In the genomic region with DNA sequence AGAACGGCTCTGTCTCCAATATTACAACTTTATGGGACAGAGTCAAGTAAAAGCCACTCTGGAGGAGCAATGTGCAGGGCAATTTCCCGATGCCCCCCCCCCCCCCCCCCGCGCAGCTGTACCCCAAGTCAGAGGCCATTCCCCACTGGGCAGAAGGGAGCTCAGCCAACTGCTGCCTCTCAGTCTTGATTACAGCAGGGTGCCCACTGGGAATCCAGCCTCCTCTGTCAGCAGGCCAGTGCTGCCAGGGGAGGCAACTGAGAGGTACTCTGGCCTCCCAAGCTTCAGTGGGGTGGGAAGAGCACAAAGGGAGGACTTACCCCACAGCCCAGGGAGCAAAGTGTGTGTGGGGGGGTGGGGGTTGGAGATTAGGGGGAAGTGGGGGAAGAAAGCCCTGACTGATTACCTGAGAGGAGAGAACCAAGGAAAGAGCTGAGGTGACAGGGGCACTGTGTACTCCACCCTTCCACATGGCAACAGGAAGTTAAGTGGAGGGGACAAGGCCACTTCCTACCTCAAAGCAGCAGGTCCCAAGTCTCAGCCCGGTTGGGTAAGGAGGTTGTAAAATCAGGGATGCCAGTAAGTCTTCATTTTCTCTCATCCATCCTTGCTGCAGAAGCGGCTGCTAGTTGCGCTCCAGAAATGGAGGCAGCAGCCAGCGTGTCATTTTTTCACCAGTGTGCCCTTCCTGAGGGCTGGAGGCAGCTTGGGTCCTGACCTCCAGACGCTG, we compare ENCODE assay signal across 14 mouse cellular contexts. TPM values are rescaled to one million over a fixed set of nuclear protein-coding genes. Genes with fewer than 3 reads are reported as not detected.
DNase-seq lines count a peak whose midpoint lies in the region; ATAC-seq and TF ChIP-seq lines count a peak whose summit lies in the region.
"Had no signal": no experiment of that assay in that cellular context is flagged by ENCODE, and none has a peak within 500 bp of the region (broad histone marks: within the 10 kb centered on the region; RNA-seq: fewer than 3 reads in every experiment).

No protein-coding gene starts in this region.

- peaks cover 6% of the 10 kb centered on the region for H3K79me2 ChIP-seq in heart, adult 2 months (replicated peaks; ENCODE audit: control insufficient read depth, insufficient read depth, low read length)

- no peak for TF ChIP-seq EP300 in heart, adult 2 months (IDR thresholded peaks at IDR 0.05; ENCODE audit: insufficient read depth, low read depth, low read length)
- no peak for TF ChIP-seq EP300 in liver, postnatal 0 days (IDR thresholded peaks at IDR 0.05; ENCODE audit: low read depth)

- no peaks in the 10 kb centered on the region for H3K9me3 ChIP-seq in heart, embryonic 10.5 days
- H3K9me3 ChIP-seq in midbrain, embryonic 10.5 days (replicated peaks) = no peaks in the 10 kb centered on the region
- no peaks in the 10 kb centered on the region for H3K9me3 ChIP-seq in midbrain, embryonic 15.5 days
- no peaks in the 10 kb centered on the region for H3K9me3 ChIP-seq in embryonic facial prominence, embryonic 13.5 days
- no peaks in the 10 kb centered on the region for H3K9me3 ChIP-seq in liver, postnatal 0 days (ENCODE audit: low read length)
- no peaks in the 10 kb centered on the region for H3K9me3 ChIP-seq in forebrain, embryonic 10.5 days
- H3K9me3 ChIP-seq: liver, embryonic 15.5 days had no signal

- no peak for DNase-seq in heart, embryonic 10.5 days (ENCODE audit: low spot score)
- DNase-seq in heart, adult 2 months = no peak
- no peak for DNase-seq in midbrain, embryonic 10.5 days (ENCODE audit: low spot score)
- no peak for DNase-seq in liver, postnatal 0 days
- no peak for DNase-seq in left cerebral cortex, adult 8-10 months (ENCODE audit: low spot score in 2 of 2)
- DNase-seq in forebrain, embryonic 10.5 days (ENCODE audit: extremely low spot score, low spot score) = no peak
- DNase-seq: cerebellum, adult 2 months; gastrocnemius, postnatal 14 days; kidney, postnatal 36 days; midbrain, embryonic 14.5 days had no signal

- TF ChIP-seq CTCF in heart, adult 2 months (IDR thresholded peaks at IDR 0.05) = no peak
- TF ChIP-seq CTCF in liver, postnatal 0 days (IDR thresholded peaks at IDR 0.05; ENCODE audit: low read depth) = no peak

- peaks cover 42% of the 10 kb centered on the region for H3K4me1 ChIP-seq in heart, embryonic 10.5 days
- H3K4me1 ChIP-seq in heart, adult 2 months (ENCODE audit: control insufficient read depth, insufficient read depth, low read length) = peaks cover 5% of the 10 kb centered on the region
- H3K4me1 ChIP-seq in midbrain, embryonic 10.5 days = peaks cover 60% of the 10 kb centered on the region
- H3K4me1 ChIP-seq in midbrain, embryonic 15.5 days = peaks cover 50% of the 10 kb centered on the region
- H3K4me1 ChIP-seq in embryonic facial prominence, embryonic 13.5 days = peaks cover 44% of the 10 kb centered on the region
- peaks cover 10% of the 10 kb centered on the region for H3K4me1 ChIP-seq in liver, postnatal 0 days (ENCODE audit: insufficient read depth)
- H3K4me1 ChIP-seq in forebrain, embryonic 10.5 days = peaks cover 46% of the 10 kb centered on the region

- WGBS in heart, embryonic 10.5 days = 45% methylated on average over 9 of the region's 9 CpGs
- WGBS in heart, adult 2 months = 71% methylated on average over 8 of the region's 9 CpGs
- 46% methylated on average over 8 of the region's 9 CpGs for WGBS in midbrain, embryonic 10.5 days
- WGBS in midbrain, embryonic 15.5 days = 46% methylated on average over 8 of the region's 9 CpGs
- 39% methylated on average over 7 of the region's 9 CpGs for WGBS in embryonic facial prominence, embryonic 13.5 days
- 54% methylated on average over 7 of the region's 9 CpGs for WGBS in liver, postnatal 0 days (ENCODE audit: insufficient replicate concordance)
- WGBS in forebrain, embryonic 10.5 days = 49% methylated on average over 9 of the region's 9 CpGs

- peaks cover 21% of the 10 kb centered on the region for H3K36me3 ChIP-seq in heart, embryonic 10.5 days
- H3K36me3 ChIP-seq in heart, adult 2 months (ENCODE audit: control insufficient read depth, insufficient read depth, low read length) = no peaks in the 10 kb centered on the region
- peaks cover 16% of the 10 kb centered on the region for H3K36me3 ChIP-seq in midbrain, embryonic 10.5 days
- H3K36me3 ChIP-seq in midbrain, embryonic 15.5 days (replicated peaks) = peaks cover 1% of the 10 kb centered on the region; the same call in 1 of the 2 replicates
- peaks cover 11% of the 10 kb centered on the region for H3K36me3 ChIP-seq in embryonic facial prominence, embryonic 13.5 days
- peaks cover 4% of the 10 kb centered on the region for H3K36me3 ChIP-seq in liver, postnatal 0 days (replicated peaks; ENCODE audit: insufficient read depth, low read length)
- peaks cover 19% of the 10 kb centered on the region for H3K36me3 ChIP-seq in forebrain, embryonic 10.5 days (replicated peaks)

- H3K4me2 ChIP-seq in midbrain, embryonic 15.5 days = no peak overlapping the region
- peak overlapping the region; percentile 87 for H3K4me2 ChIP-seq in embryonic facial prominence, embryonic 13.5 days
- peak overlapping the region; percentile 26; the same call in 1 of the 2 replicates for H3K4me2 ChIP-seq in liver, postnatal 0 days (ENCODE audit: low read depth, low read length)

- H3K9ac ChIP-seq in heart, adult 2 months (ENCODE audit: low read depth, low read length) = no peak overlapping the region
- H3K9ac ChIP-seq in midbrain, embryonic 15.5 days = no peak overlapping the region
- no peak overlapping the region for H3K9ac ChIP-seq in embryonic facial prominence, embryonic 13.5 days
- no peak overlapping the region for H3K9ac ChIP-seq in liver, postnatal 0 days (replicated peaks)
- H3K9ac ChIP-seq: liver, embryonic 15.5 days had no signal

- peak overlapping the region; percentile 94 for H3K4me3 ChIP-seq in heart, embryonic 10.5 days
- no peak overlapping the region for H3K4me3 ChIP-seq in heart, adult 2 months
- peak overlapping the region; percentile 1; the same call in 1 of the 2 replicates for H3K4me3 ChIP-seq in midbrain, embryonic 10.5 days
- no peak overlapping the region for H3K4me3 ChIP-seq in midbrain, embryonic 15.5 days
- 0 out of 2 replicates have a peak overlapping the region, but pooled peaks have one; percentile 79 for H3K4me3 ChIP-seq in embryonic facial prominence, embryonic 13.5 days
- no peak overlapping the region for H3K4me3 ChIP-seq in liver, postnatal 0 days (ENCODE audit: low read depth, low read length)
- H3K4me3 ChIP-seq in forebrain, embryonic 10.5 days = no peak overlapping the region
- H3K4me3 ChIP-seq: erythroblast, embryonic 14.5 days had no signal

- no peaks in the 10 kb centered on the region for H3K27me3 ChIP-seq in heart, embryonic 10.5 days (ENCODE audit: insufficient read depth, poor library complexity, severe bottlenecking)
- no peaks in the 10 kb centered on the region for H3K27me3 ChIP-seq in heart, adult 2 months (ENCODE audit: control insufficient read depth, insufficient read depth, low read length)
- H3K27me3 ChIP-seq in midbrain, embryonic 10.5 days (ENCODE audit: low read depth, poor library complexity, severe bottlenecking) = peaks cover 21% of the 10 kb centered on the region
- H3K27me3 ChIP-seq in midbrain, embryonic 15.5 days (replicated peaks) = no peaks in the 10 kb centered on the region
- H3K27me3 ChIP-seq in embryonic facial prominence, embryonic 13.5 days = no peaks in the 10 kb centered on the region
- H3K27me3 ChIP-seq in liver, postnatal 0 days (ENCODE audit: insufficient read depth, low read length) = no peaks in the 10 kb centered on the region
- H3K27me3 ChIP-seq in forebrain, embryonic 10.5 days (ENCODE audit: poor library complexity, severe bottlenecking) = peaks cover 18% of the 10 kb centered on the region

- H3K27ac ChIP-seq in heart, embryonic 10.5 days = peak overlapping the region; percentile 95
- H3K27ac ChIP-seq in heart, adult 2 months = no peak overlapping the region
- H3K27ac ChIP-seq in midbrain, embryonic 10.5 days (replicated peaks) = peak overlapping the region; percentile 38; the same call in 1 of the 2 replicates
- no peak overlapping the region for H3K27ac ChIP-seq in midbrain, embryonic 15.5 days
- H3K27ac ChIP-seq in embryonic facial prominence, embryonic 13.5 days = no peak overlapping the region
- peak overlapping the region; percentile 34 for H3K27ac ChIP-seq in liver, postnatal 0 days (ENCODE audit: low read depth)
- H3K27ac ChIP-seq in forebrain, embryonic 10.5 days = no peak overlapping the region
- H3K27ac ChIP-seq: liver, embryonic 15.5 days had no signal

- no peak for ATAC-seq in midbrain, embryonic 15.5 days (replicated peaks)
- no peak for ATAC-seq in embryonic facial prominence, embryonic 13.5 days (ENCODE audit: insufficient number of reproducible peaks, insufficient read depth, low FRiP score, low TSS enrichment, low read depth)
- ATAC-seq in liver, postnatal 0 days = no peak

- intact Hi-C loops in heart, adult 2 months (cut with DNase I) = loop anchor here (2.0 kb wide), 1 partner anchor 59 kb away; no protein-coding TSS in a partner anchor

- TF ChIP-seq POLR2A in heart, adult 2 months (IDR thresholded peaks at IDR 0.05; ENCODE audit: insufficient read depth, low read depth, low read length) = no peak

RNA-seq across cellular contexts. Expression of a gene that starts 1.7 kb away (rescaled TPM):
- polyA plus RNA-seq in heart, embryonic 10.5 days (2016; fragmentation: Nextera tagmentation; extraction: Ambion mirVana) = 60.6 and 65.3 TPM in 2 replicates
- 10 to 100 TPM; 36.8 to 41.0 TPM for total RNA-seq in heart, adult 2 months (2021)
- polyA plus RNA-seq in heart, adult 2 months (2012; rRNA removed) = 37.0 and 54.6 TPM in 2 replicates
- 41.8 and 42.8 TPM in 2 replicates for polyA plus RNA-seq in midbrain, embryonic 10.5 days (2016; fragmentation: Nextera tagmentation; extraction: Ambion mirVana)
- polyA plus RNA-seq in midbrain, embryonic 15.5 days (2015; fragmentation: Nextera tagmentation; extraction: Ambion mirVana) = 140 and 144 TPM in 2 replicates
- polyA plus RNA-seq in embryonic facial prominence, embryonic 13.5 days (2015; fragmentation: Nextera tagmentation; extraction: Ambion mirVana) = 62.6 and 75.3 TPM in 2 replicates
- 6.6 and 7.2 TPM in 2 replicates for polyA plus RNA-seq in liver, postnatal 0 days (2015; fragmentation: Nextera tagmentation; extraction: Ambion mirVana)
- total RNA-seq in left cerebral cortex, adult 8-10 months (2022) = 100 to 1,000 TPM; 341 to 406 (median 386) TPM
- polyA plus RNA-seq in forebrain, embryonic 10.5 days (2016; fragmentation: Nextera tagmentation; extraction: Ambion mirVana) = 33.0 and 37.8 TPM in 2 replicates

RNA-seq across cellular contexts. Expression of a gene that starts 40.9 kb away (rescaled TPM):
- 0.23 and 0.30 TPM in 2 replicates for polyA plus RNA-seq in heart, embryonic 10.5 days (2016; fragmentation: Nextera tagmentation; extraction: Ambion mirVana)
- 1 to 10 TPM; 3.4 to 6.2 TPM for total RNA-seq in heart, adult 2 months (2021)
- 1.8 and 3.5 TPM in 2 replicates for polyA plus RNA-seq in heart, adult 2 months (2012; rRNA removed)
- 0.49 and 0.70 TPM in 2 replicates for polyA plus RNA-seq in midbrain, embryonic 10.5 days (2016; fragmentation: Nextera tagmentation; extraction: Ambion mirVana)
- polyA plus RNA-seq in midbrain, embryonic 15.5 days (2015; fragmentation: Nextera tagmentation; extraction: Ambion mirVana) = 0.23 and 0.31 TPM in 2 replicates
- polyA plus RNA-seq in embryonic facial prominence, embryonic 13.5 days (2015; fragmentation: Nextera tagmentation; extraction: Ambion mirVana) = 2.3 and 2.4 TPM in 2 replicates
- 0.83 and 0.84 TPM in 2 replicates for polyA plus RNA-seq in liver, postnatal 0 days (2015; fragmentation: Nextera tagmentation; extraction: Ambion mirVana)
- total RNA-seq in left cerebral cortex, adult 8-10 months (2022) = 10 to 100 TPM in 2 of 4 experiments, 1 to 10 TPM in 2; 6.6 to 19.8 (median 10.3) TPM
- 0.40 and 0.59 TPM in 2 replicates for polyA plus RNA-seq in forebrain, embryonic 10.5 days (2016; fragmentation: Nextera tagmentation; extraction: Ambion mirVana)
- polyA plus RNA-seq: erythroblast, embryonic 14.5 days had no signal

Comparison
In these comparisons a context has a peak if more than half of its experiments do, and no peak if none do; other contexts are left out.
1. H3K27ac ChIP-seq: peak in heart, embryonic 10.5 days (single experiment), midbrain, embryonic 10.5 days (single experiment) and liver, postnatal 0 days (single experiment); none in heart, adult 2 months (single experiment), midbrain, embryonic 15.5 days (single experiment), embryonic facial prominence, embryonic 13.5 days (single experiment) and forebrain, embryonic 10.5 days (single experiment).
2. H3K4me3 ChIP-seq: peak in heart, embryonic 10.5 days (single experiment), midbrain, embryonic 10.5 days (single experiment) and embryonic facial prominence, embryonic 13.5 days (single experiment); none in heart, adult 2 months (single experiment), midbrain, embryonic 15.5 days (single experiment), liver, postnatal 0 days (single experiment) and forebrain, embryonic 10.5 days (single experiment).